Mouse (Mus musculus) bone marrow macrophage, adult 2 months (primary cell): ENCODE data around the gene Flt4.

Source experiments
- CTCF ChIP-seq: IDR thresholded peaks from 2 replicates; pipeline ENCODE4 v1.5.1; 2012; ENCODE audit warnings: low read depth, mild to moderate bottlenecking, low read length, moderate library complexity
- POLR2A ChIP-seq: IDR thresholded peaks from 2 replicates; pipeline ENCODE4 v1.6.1; 2012; ENCODE audit warnings: mild to moderate bottlenecking, low read depth, low read length, borderline replicate concordance

DNA sequence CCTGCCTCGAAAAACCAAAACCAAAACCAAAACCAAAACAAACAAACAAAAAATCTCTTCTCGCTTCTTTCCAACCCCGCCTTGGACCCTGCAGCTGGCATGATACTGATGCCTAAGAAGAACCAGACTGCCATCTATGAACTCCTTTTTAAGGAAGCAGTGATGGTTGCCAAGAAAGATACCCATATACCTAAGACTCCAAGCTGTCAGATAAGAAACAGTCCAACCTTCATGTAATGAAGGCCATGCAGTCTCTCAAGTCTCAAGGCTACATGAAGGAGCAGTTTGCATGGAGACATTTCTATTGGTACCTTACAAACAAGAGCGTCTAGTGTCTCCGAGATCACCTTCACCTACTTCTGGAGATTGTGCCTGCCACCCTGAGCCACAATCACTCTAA, 88.7 kb downstream of the Flt4 start:
- TF ChIP-seq CTCF: no peak
- TF ChIP-seq POLR2A: no peak
